Mouse (Mus musculus): Measurements from ENCODE around the gene Mrpl38.
"Not testable (repeated sequence)": the region's sequence is repeated elsewhere in the genome, so short reads cannot be mapped to it uniquely, and the experiment has no call there.

Gene Mrpl38

GRCm38 (mm10) chr11:116145481-116146293 is 7.0 kb upstream of the Mrpl38 start:
- no peak for DNase-seq (ENCODE audit: extremely low read depth, low read depth)

GRCm38 (mm10) chr11:116143468-116143867 is 4.8 kb upstream of the Mrpl38 start:
- no peak for DNase-seq (ENCODE audit: extremely low read depth, low read depth)

- DNase-seq (ENCODE audit: extremely low read depth, low read depth), result peak; percentile 29
Observed at GRCm38 (mm10) chr11:116142211-116142991, 3.7 kb upstream of the Mrpl38 start.

DNA sequence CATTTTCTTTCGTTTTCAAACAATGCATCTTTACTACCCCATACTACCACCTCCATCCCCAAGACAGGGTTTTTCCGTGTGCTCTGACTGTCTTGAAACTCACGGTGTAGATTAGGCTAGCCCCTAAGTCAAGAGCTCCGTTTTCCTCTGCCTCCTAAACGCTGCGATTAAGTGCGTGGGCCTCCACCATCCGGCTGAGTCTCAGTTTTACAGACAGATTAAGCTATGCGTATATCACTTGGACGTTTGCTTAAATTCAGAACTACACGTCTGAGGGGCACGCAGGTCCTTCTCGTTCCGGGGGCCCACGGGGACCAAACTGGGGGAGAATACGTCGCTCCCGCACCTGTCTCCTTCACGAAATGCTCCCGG is 586 bp downstream of the Mrpl38 start:
- DNase-seq (ENCODE audit: extremely low read depth, low read depth), result no peak

DNA sequence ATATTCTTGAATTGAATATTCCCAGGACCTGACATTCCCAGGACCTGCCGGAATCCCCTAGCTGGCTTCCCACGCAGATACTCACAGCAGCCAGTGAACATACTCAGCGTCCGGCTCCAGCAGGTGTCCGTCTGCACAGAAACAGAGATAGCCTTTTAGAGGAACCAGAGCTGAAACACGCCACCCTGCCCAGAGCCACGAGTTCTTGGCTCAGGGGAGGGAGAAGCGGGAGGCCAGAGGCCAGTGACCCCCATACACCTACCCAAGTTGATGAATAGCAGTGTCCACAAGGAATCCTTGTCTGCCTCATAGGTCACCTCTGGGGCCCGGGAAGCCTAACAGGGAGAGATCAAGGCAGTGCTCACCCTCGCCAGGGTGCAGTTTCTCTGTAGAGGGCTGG is 4.5 kb downstream of the Mrpl38 start:
- DNase-seq (ENCODE audit: extremely low read depth, low read depth), result no peak

GRCm38 (mm10) chr11:116133497-116133896 is 5.2 kb downstream of the Mrpl38 start:
- no peak for DNase-seq (ENCODE audit: extremely low read depth, low read depth)

GRCm38 (mm10) chr11:116132366-116133333 is 6.0 kb downstream of the Mrpl38 start:
- DNase-seq (ENCODE audit: extremely low read depth, low read depth), result no peak

- DNase-seq (ENCODE audit: extremely low read depth, low read depth), result no peak
Observed at GRCm38 (mm10) chr11:116131349-116132170, 7.1 kb downstream of the Mrpl38 start.

DNA sequence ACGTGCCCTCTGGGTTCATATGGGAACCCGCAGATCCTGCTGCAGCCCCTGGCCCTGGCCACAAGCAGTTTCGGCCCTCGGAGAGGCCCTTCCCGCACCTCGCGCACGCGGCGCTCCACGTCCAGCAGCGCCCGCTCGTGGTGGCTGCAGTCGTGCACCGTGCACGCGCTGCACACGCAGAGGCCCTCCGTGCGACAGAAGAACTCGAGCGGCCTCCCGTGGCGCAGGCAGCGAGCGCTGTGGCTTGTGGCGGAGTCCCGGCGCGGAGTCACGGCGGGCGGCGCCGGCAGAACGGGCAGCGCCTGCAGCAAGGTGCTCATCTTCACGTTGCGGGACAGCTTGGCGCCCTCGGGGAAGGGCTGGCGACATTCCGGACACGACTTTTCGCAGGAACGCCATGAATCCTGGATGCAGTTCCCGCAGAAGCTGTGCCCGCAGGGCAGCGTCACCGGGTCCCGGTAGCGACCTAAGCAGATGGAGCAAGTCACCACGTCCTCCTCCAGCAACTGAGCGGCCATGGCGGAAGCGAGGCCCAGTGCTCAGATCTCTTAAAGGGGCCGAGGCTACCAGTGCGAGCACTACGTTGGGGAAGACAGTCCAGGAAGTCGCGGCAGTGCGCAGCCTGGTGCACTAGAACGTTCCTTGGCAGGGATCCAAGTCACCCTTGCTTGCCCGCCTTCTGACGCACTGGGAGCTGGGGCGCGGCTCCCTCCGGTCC is 8.0 kb downstream of the Mrpl38 start, which contains the start of gene Trim65:
Trim65 (minus strand) TSS at position 641 of the 718 bp plus-strand sequence.
- DNase-seq (ENCODE audit: extremely low read depth, low read depth), result peak; percentile 72

DNA sequence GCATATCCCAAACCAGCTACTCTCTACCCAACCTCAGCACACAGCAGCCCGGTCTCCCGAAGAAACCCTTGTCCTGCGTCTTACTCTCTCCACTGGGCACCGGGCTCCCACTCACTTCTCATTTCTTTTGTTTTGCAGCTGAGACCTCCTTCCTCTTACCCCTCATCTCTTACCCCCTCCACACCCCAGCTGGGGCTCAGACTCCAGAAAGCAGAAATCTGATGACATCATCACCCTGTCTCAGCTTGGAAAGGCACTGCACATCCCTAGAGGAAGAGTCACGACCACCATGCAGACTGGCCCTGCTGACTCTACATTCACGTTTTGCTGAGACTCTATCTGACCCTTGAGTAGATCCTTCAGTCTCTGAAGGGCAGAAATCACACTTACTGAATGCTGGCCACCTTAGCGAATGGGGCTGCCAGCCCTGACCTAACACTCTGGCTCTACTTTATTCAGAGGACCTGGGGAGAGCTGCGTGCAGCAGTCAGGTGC is 8.6 kb downstream of the Mrpl38 start:
- DNase-seq (ENCODE audit: extremely low read depth, low read depth), result peak; percentile 42

- DNase-seq (ENCODE audit: extremely low read depth, low read depth), result no peak
Observed at GRCm38 (mm10) chr11:116129091-116129790, 9.4 kb downstream of the Mrpl38 start.

DNA sequence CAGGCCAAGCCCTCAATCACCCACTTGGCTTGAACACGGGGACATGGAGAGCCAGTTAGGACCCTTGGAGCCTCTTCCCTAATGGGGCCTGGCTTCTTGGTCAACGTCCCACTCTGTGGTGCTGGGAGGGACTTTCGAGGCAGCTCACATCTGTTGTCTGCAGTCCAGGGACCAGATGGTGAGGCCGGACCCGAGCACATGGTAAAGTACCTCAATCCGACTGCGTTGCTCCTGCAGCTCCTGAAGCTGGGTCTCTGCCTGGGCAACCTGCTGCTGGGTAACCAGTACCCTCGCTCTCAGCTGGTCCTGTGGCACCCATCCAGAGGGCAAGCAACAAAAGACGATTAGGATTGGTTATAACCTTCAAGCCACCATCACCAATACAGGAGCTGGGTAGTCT is 10.7 kb downstream of the Mrpl38 start:
- DNase-seq (ENCODE audit: extremely low read depth, low read depth), result no peak

DNA sequence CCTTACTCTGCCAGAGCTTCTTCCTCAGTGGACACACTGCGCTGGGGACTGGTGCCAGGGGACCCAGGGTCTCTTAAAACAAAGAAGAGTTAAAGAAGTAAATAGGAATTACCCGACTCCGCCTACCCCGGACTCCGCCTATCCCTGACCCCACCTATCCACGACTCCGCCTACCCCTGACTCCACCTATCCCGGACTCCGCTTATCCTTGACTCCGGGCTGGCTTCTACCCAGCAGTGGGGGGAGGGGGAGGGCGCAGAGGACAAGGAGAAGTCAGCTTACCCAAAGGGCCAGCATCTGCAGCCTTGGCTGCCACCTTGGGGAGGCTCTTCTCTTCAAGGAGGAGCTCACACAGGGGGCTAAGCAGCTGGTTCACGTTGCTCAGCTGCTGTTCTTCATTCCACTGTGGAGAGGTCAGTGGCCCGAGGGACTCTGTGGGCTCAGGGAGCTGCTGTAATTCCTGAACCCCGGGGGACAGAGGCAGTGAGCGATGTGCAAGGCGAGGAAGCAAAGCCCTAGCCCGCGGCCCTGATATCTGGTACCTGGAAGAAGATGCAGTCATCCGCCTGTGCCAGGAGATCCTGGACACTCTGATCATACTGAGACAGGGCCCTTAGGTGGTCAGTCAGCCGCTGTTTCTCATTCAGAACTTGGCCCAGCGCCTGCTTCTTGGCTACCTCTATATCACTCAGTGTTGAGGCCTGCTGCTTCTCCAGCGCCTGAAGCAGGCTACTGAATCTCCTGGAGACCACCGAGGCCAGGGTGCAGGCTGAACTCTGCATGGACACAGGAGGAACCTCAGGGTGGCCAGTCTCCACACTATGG is 11.3 kb downstream of the Mrpl38 start, which contains the start of gene Trim47:
Trim47 (minus strand) TSS at position 55 of the 825 bp plus-strand sequence.
- peak; percentile 64 for DNase-seq (ENCODE audit: extremely low read depth, low read depth)

GRCm38 (mm10) chr11:116126261-116126660 is 12.4 kb downstream of the Mrpl38 start:
- DNase-seq (ENCODE audit: extremely low read depth, low read depth), result no peak

DNA sequence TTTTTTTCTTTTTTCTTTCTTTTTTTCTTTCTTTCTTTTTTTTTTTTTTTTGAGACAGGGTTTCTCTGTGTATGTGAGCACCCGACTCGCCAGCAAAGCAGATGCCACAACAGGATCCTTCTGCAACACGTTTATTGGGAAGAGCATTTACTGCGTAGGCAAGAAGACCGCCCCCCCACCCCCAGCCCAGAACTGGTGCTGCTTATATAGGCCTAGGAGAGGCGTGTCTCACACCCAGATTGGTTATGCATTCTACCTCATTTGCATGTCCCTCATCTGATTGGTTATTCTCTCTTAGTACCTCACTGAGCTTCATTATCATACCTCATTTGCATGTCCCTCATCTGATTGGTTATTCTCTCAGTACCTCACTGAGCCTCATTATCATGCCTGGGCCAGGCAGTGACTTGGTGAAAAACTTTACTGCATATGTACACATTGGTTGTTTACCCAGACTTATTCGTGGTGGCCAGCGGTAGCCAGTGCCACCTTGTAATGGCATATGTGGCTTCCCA is 16.9 kb downstream of the Mrpl38 start:
- DNase-seq (ENCODE audit: extremely low read depth, low read depth), result not testable (repeated sequence)

DNA sequence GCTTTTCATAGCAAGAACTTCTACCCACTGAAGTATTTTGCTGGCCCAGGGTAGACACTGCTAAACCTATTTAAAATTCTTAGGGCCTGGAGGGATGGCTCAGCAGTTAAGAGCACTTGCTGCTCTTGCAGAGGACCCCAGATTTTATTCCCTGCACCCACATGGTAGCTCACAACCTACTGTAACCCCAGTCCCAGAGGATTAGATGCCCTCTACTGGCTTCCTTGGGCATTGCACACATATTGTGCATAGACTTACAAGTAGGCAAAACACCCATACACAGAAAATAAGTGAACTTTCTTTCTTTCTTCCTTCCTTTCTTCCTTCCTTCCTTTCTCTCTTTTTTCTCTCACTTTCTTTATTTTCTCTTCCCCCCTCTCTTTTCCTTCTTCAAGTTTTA is 20.8 kb downstream of the Mrpl38 start:
- no peak for DNase-seq (ENCODE audit: extremely low read depth, low read depth)

DNA sequence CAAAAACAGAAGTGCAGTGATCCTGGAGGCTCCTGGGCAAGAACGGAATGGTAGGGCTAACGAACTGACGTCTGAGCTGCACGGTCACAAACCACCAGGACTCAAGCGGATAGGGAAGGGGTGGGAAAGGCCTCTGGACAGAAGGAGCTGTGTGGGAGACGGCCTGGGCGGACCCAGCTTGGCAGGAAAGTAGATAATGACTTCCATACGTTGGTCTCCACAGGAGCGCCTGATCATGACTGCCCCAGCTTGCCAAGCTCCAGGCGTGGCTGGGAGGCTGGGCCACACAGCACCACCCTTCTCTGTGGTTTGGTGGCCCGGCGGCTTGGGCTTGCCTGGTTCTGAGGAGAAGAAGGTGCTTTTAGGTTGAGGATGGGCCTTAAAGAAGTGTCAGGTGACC is 21.4 kb downstream of the Mrpl38 start:
- no peak for DNase-seq (ENCODE audit: extremely low read depth, low read depth)

Data from MEL-GATA-1-ER (cell line).